Mouse (Mus musculus): Measurements from ENCODE around the gene Rps19bp1. TPM values are rescaled to one million over a fixed set of nuclear protein-coding genes. Genes with fewer than 3 reads are reported as not detected.

The Rps19bp1 gene
- polyA plus RNA-seq (2014; fragmentation: Illumina TruSeq; extraction: RNeasy Lipid Tissue Mini Kit (QIAGEN cat#74804); ENCODE audit: low read depth, low replicate concordance) = 3.7 TPM

DNA sequence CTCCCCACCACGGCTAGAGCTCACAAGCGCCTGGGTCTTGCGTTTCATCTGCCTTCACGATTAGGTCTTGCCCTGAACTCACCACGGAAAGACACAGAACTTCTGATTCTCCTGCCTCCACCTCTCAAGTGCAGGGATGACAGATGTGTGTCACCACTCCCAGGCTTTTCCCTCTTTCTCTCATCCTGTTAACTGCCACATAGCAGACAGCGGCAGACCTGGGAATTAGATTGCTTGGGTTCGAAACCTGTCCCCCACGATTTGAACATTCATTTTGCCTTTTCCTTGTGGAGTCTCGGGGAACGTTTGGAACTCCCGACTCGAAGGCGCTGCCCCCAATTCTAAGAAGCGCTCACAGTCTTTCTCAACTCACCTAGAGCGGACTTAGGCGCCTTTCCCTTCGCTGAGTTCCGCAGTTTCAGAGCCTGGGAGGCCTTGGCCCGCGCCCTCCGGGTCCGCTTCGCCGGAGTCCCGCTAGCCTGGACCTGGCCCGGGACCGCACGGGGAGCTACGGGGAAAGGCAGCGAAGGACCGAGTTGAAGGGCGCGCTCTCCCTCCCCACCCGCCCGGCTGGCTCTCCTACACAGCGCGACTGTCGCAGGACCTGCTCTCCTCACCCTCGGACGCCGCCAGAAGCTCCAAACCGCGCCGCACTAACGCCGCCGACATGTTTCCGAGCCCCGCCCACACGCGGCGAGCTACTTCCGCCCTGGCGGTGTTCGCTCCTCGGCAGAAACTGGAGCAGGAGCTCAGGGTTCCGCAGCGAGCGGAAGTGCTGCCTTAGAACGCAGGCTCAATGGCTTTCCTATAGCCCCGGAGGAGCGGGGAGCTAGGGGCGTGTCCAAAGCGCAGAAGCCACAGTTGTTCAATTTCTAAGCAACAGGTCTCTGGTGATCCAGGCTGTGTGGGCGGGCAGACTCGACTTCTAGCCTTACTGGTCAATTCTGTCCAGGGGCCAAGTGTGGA lies at the start of gene Rps19bp1:
Rps19bp1 (minus strand) TSS at position 706 of the 966 bp plus-strand sequence.

DNA sequence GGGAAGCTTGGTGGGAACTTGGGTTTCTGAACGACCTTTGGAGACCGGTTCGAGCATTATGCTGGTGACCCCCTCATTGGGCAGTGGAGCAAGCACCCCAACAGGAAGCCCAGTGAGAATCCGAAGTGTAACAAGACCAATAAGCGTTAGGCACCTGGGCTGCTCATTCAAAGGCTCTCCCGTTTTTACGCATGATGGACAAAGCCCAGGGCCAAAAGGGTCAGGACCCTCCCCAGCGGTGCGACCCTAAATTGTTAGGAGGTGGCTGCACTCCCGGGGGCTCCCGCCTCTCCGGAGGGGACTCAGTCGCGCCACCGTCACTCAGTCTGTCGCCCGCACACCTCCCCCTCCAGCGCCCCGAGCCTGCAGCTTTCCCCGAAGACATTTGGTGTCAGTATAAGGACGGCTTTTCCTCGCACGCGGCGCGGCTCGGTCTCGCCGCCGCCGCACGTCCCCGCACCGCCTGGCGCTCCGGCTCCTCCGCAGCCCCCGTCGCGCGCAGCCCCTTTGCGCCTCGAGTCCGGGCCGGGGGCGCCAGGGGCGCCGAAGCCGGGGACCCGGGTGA lies 22.8 kb upstream of the Rps19bp1 start, which contains the start of gene Cacna1i:
Cacna1i (plus strand) TSS at position 388 of the 565 bp plus-strand sequence.

DNA sequence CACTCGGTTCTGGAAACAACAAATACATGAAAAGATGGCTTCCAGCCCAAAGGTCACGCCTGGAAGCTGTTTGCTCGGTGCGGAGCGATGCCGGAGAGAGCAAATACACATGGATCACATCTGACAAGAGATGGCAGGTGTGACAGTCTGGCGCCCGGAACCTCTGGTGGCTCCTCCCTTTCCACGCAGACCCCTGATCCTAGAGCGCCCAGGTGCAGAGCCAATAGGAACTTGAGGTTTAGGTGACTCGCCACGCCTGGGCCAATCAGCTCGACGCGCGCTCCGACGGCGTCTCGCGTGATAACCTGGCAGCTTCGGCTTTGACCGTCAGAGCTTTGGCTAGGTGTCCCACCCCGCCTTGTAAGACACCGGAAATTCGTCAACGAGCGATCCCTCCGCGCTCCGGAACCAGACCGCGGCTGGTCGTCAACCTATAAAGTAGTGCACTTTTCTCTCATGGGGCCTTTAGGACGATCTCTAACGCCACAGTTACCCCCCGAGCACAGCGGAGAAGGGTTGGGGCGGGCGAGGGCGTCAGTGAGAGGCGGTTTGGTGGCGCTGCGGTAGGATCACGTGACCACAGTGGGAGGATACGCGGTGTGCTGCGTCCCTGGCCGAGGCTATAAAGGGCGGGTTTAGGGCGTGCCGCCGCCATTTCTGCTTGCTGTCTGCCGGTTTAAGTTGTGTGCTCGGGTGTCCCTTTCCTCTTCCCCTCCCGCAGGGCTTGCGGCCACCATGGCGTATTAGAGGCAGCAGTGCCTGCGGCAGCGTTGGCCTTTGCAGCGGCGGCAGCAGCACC lies 9.1 kb downstream of the Rps19bp1 start, which contains the start of gene Atf4:
Atf4 (plus strand) TSS at position 338 of the 799 bp plus-strand sequence.

DNA sequence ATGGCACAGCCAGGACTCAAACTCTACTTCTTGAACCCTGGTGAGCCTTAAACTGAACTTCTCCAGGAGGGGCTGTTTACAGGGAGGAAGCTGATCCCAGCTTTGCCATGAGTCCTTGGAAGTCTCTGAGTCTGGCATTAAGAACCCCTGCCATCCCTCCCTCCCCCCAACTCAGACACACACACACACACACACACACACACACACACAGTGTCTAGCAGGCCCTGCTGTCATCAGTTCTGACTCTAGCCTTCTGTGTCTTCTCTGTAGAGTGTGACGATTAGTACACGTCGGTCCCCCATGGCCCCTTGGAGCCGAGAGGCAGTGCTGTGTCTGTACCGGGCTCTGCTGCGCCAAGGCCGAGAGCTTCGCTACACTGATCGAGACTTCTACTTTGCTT lies 28.6 kb downstream of the Rps19bp1 start, which contains the start of gene AC140267.1:
AC140267.1 (plus strand) TSS at position 301 of the 400 bp plus-strand sequence.

DNA sequence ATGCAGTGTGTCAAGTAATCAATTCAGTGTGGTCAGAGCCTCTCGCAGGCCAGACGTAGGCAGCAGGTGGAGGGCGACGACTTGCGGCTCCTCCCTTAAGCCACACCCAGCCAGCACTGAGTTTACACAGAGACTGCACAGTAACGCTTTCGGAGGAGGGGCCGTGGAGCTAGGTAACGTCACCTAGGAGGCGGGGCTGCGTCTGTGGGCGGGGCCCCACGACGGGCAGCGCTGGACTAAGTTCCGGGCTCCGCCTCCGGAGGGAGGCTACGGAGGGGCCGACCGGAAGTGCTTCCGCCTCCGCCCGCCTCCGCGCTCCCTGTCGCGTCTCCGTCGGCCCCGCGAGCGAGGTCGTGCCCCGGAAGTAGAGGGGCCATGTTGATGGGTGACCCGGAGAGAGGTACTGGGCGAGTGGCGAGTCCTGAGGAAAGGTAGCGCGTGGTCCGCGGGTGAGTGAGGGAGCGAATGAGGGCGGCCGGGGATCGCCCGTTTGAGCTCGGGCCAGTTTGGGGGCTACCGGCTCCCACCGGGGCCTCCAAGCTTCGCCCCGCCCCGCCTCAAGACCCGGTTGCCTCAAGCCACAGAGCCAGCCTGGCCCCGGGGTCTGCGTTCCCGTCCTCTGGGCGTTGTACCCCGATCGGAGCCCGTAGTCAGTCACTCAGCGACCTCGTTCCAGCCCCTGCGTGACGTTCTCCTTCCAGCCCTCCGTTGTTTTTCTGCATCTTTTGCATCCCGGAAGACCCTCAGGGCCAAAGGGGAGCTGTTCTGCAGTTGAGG lies 30.2 kb downstream of the Rps19bp1 start, which contains the start of gene Mief1:
Mief1 (plus strand) TSS at position 286 of the 777 bp plus-strand sequence.

Other genes starting within 250 kb of the Rps19bp1 start
- 1.2 TPM for gene Pdgfb, start 249.3 kb downstream of the Rps19bp1 start, polyA plus RNA-seq (2014; fragmentation: Illumina TruSeq; extraction: RNeasy Lipid Tissue Mini Kit (QIAGEN cat#74804); ENCODE audit: low read depth, low replicate concordance)
- 1.2 TPM for gene Syngr1, start 173.0 kb downstream of the Rps19bp1 start, polyA plus RNA-seq (2014; fragmentation: Illumina TruSeq; extraction: RNeasy Lipid Tissue Mini Kit (QIAGEN cat#74804); ENCODE audit: low read depth, low replicate concordance)
- gene Rpl3, start 172.4 kb downstream of the Rps19bp1 start, polyA plus RNA-seq (2014; fragmentation: Illumina TruSeq; extraction: RNeasy Lipid Tissue Mini Kit (QIAGEN cat#74804); ENCODE audit: low read depth, low replicate concordance) = 142 TPM
- gene Tab1, start 131.2 kb downstream of the Rps19bp1 start, polyA plus RNA-seq (2014; fragmentation: Illumina TruSeq; extraction: RNeasy Lipid Tissue Mini Kit (QIAGEN cat#74804); ENCODE audit: low read depth, low replicate concordance) = 0.47 TPM
- 5.5 TPM for gene Mgat3, start 90.6 kb downstream of the Rps19bp1 start, polyA plus RNA-seq (2014; fragmentation: Illumina TruSeq; extraction: RNeasy Lipid Tissue Mini Kit (QIAGEN cat#74804); ENCODE audit: low read depth, low replicate concordance)
- gene Mief1, start 30.3 kb downstream of the Rps19bp1 start, polyA plus RNA-seq (2014; fragmentation: Illumina TruSeq; extraction: RNeasy Lipid Tissue Mini Kit (QIAGEN cat#74804); ENCODE audit: low read depth, low replicate concordance) = 26.4 TPM
- not detected for gene AC140267.1, start 28.5 kb downstream of the Rps19bp1 start, polyA plus RNA-seq (2014; fragmentation: Illumina TruSeq; extraction: RNeasy Lipid Tissue Mini Kit (QIAGEN cat#74804); ENCODE audit: low read depth, low replicate concordance)
- 98.2 TPM for gene Atf4, start 9.1 kb downstream of the Rps19bp1 start, polyA plus RNA-seq (2014; fragmentation: Illumina TruSeq; extraction: RNeasy Lipid Tissue Mini Kit (QIAGEN cat#74804); ENCODE audit: low read depth, low replicate concordance)
- 0.06 TPM for gene Cacna1i, start 22.9 kb upstream of the Rps19bp1 start, polyA plus RNA-seq (2014; fragmentation: Illumina TruSeq; extraction: RNeasy Lipid Tissue Mini Kit (QIAGEN cat#74804); ENCODE audit: low read depth, low replicate concordance)